Mouse (Mus musculus) limb, embryonic 14.5 days (tissue): ENCODE results near the gene Rprd2. TPM values are rescaled to one million over a fixed set of nuclear protein-coding genes. Genes with fewer than 3 reads are reported as not detected.

Source experiments
- ATAC-seq: fragments of 200-750 bp; cut with Nextera tagmentation; 2 replicates; pipeline ENCODE4 v1.8.0; 2017; ENCODE audit warnings: low read depth, moderate number of reproducible peaks, moderate TSS enrichment; ENCODE audit not compliant: low FRiP score
- DNase-seq: peaks from one replicate; pipeline ENCODE4 v3.0.0-alpha.2; 2015; ENCODE audit warnings: low spot score
- H3K27ac ChIP-seq: fragments of 300-500 bp; sonication (generic); replicated peaks from 2 replicates; pipeline ENCODE4 v1.5.1; 2014; ENCODE audit warnings: low read depth, mild to moderate bottlenecking, low read length, moderate library complexity, mixed read lengths
- H3K27me3 ChIP-seq: fragments of 300-500 bp; sonication (generic); 2 replicates; pipeline ENCODE4 v1.6.1; 2014; ENCODE audit warnings: low read length, mixed read lengths; ENCODE audit not compliant: control insufficient read depth, insufficient read depth
- H3K36me3 ChIP-seq: fragments of 300-500 bp; sonication (generic); 2 replicates; pipeline ENCODE4 v1.6.1; 2014; ENCODE audit warnings: mild to moderate bottlenecking, low read length, moderate library complexity, mixed read lengths; ENCODE audit not compliant: control insufficient read depth, insufficient read depth
- H3K4me1 ChIP-seq: fragments of 300-500 bp; sonication (generic); 2 replicates; pipeline ENCODE4 v1.6.1; 2014; ENCODE audit warnings: antibody characterized with exemption, low read length, mixed read lengths; ENCODE audit not compliant: control insufficient read depth, insufficient read depth
- H3K4me2 ChIP-seq: fragments of 300-500 bp; sonication (generic); replicated peaks from 2 replicates; pipeline ENCODE4 v1.6.1; 2014; ENCODE audit warnings: low read depth, mild to moderate bottlenecking, low read length, moderate library complexity; ENCODE audit not compliant: severe bottlenecking
- H3K4me3 ChIP-seq: fragments of 300-500 bp; sonication (generic); replicated peaks from 2 replicates; pipeline ENCODE4 v1.5.1; 2014; ENCODE audit warnings: low read length
- H3K9ac ChIP-seq: fragments of 300-500 bp; sonication (generic); 2 replicates; pipeline ENCODE4 v1.6.1; 2014; ENCODE audit warnings: mild to moderate bottlenecking, low read depth, low read length, moderate library complexity; ENCODE audit not compliant: severe bottlenecking
- H3K9me3 ChIP-seq: fragments of 300-500 bp; sonication (generic); 2 replicates; pipeline ENCODE4 v1.6.1; 2016; ENCODE audit warnings: low read length; ENCODE audit not compliant: control insufficient read depth
- POLR2A ChIP-seq: fragments of 200-500 bp; IDR thresholded peaks from 2 replicates; pipeline ENCODE4 v1.8.0; 2012; ENCODE audit warnings: inconsistent platforms, mild to moderate bottlenecking, moderate library complexity, borderline replicate concordance; ENCODE audit not compliant: insufficient read depth, insufficient read length; ENCODE audit errors: extremely low read depth
- WGBS: fragments of 180-500 bp; shearing (Covaris S2); extraction: QIAGEN DNeasy Blood & Tissue Kit; methylation state at CpG from one replicate; pipeline ENCODE4 v1.1.7; 2014; 5-methylcytosine and 5-hydroxymethylcytosine counted together
- polyA plus RNA-seq, 2 experiments: library from polyadenylated mRNA; depleted of rRNA in 1 of 2; stranded (reverse) in 1 of 2; unstranded in 1 of 2; fragments of >200 nt; fragmentation: Nextera tagmentation in 1 of 2; extraction: Ambion mirVana in 1 of 2; gene quantifications; 2 replicates each; pipeline versions ENCODE4 v1.2.1 to v1.2.3; 2012 to 2014

The Rprd2 gene
- polyA plus RNA-seq, 2 experiments: 19.9 to 22.0 TPM

DNA sequence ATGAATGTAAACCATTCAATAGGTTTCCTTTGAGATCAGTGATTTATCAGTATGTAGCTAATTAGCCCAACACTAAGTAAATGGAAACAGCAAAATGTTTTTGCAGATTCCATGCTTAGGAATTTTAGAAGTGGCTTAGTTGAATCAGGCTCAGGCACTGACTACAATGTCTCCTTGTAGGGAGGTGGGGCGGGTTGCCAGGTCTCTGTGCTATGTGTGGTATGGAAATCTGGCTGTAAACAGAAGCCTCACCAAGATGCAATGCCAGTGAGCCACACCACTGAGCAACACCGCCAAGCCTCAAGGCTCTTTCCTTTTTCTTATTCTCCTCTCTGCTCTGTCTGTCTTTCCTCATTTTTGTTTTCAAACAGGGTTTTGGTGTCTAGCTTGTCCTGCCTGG lies 89.8 kb downstream of the Rprd2 start:
- Histone ChIP-seq H3K4me2 (no peak overlapping the region), H3K4me1 (no peaks in the 10 kb centered on the region), H3K9ac (no peak overlapping the region), H3K4me3 (no peak overlapping the region), H3K27me3 (no peaks in the 10 kb centered on the region), H3K9me3 (no peaks in the 10 kb centered on the region), H3K27ac (no peak overlapping the region), H3K36me3 (0 out of 2 replicates have a peak, but pooled peaks cover under 1% of the 10 kb centered on the region)
- DNase-seq: no peak
- no peak for ATAC-seq
- WGBS: 66% methylated on average over 2 of the region's 2 CpGs
- TF ChIP-seq POLR2A: no peak

DNA sequence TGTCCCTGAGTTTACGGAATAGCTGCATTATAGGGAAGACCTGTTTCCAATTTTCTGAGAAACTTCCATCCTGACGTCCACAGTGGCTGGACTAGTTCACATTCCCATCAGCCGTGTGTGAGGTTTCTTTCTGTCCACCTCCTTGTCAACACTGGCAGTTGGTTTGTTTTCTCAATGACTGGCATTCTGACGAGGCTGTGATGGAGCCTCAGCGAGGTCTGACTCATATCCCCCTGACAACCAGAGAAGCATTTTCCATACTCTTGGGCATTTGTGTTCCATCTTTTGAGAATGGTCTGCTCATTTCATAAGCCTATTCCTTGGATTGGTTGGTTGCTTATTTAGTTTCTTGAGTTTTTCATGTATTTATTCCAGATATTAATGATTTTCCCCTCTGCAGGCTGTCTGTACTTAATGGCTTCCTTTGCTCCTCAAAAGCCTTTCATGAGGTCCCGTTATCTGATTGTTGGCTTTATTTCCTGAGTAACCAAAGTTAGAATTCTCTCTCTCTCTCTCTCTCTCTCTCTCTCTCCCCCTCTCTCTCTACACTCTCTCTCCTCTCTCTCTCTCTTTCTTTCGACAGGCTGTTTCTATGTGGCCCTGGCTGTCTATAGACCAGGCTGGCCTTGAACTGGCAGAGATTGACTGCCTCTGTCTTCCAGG lies 91.8 kb downstream of the Rprd2 start:
- no peak for DNase-seq
- no peak for ATAC-seq
- no peaks in the 10 kb centered on the region for H3K36me3 ChIP-seq
- H3K4me3 ChIP-seq: no peak overlapping the region
- H3K4me1 ChIP-seq: no peaks in the 10 kb centered on the region
- H3K27me3 ChIP-seq: no peaks in the 10 kb centered on the region
- 57% methylated on average over 7 of the region's 7 CpGs for WGBS
- TF ChIP-seq POLR2A: no peak
- H3K4me2 ChIP-seq: no peak overlapping the region
- H3K9me3 ChIP-seq: no peaks in the 10 kb centered on the region
- H3K27ac ChIP-seq: no peak overlapping the region
- H3K9ac ChIP-seq: no peak overlapping the region

DNA sequence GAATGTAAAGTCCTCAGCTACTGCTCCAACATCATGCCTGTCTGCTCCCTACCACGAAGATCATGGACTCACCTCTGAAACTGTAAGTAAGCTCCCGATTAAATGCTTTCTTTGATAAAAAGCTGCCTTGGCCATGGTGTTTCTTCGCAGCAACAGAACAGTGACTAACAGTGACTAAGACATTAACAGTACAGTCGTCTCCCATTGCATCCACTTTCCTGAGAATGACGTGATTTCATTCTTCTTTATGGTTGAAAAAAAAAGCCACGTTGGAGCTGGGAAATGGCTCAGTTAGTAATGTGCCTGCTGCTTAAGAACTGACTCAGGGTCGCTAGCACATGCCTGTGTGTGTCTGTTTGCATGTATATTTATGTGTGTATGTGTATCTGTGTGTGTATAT lies 92.8 kb downstream of the Rprd2 start:
- H3K27me3 ChIP-seq: no peaks in the 10 kb centered on the region
- H3K9me3 ChIP-seq: no peaks in the 10 kb centered on the region
- WGBS: 83% methylated on average over 7 of the region's 7 CpGs
- H3K4me2 ChIP-seq: no peak overlapping the region
- H3K27ac ChIP-seq: no peak overlapping the region
- no peaks in the 10 kb centered on the region for H3K36me3 ChIP-seq
- no peaks in the 10 kb centered on the region for H3K4me1 ChIP-seq
- no peak overlapping the region for H3K9ac ChIP-seq
- DNase-seq: no peak
- no peak for ATAC-seq
- TF ChIP-seq POLR2A: no peak
- H3K4me3 ChIP-seq: no peak overlapping the region

DNA sequence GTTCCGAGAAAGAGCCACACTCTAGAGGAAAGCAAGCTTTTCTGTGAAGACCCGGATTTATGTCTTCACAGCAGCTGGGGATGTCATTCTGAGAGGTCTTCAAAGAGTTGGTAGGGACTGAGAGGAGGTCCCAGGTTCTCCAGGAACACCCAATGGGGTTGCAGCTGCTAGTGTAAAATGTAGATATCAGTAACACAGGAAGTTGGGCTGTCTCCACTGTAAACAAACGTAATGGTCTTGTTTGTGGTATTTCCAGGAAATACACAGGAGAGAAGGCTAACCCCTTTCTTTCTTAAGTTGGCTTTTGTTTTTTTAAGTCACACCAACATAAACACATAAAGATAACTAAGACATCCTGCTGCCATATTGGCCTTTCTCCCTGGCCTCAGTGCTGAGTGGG lies 96.3 kb downstream of the Rprd2 start:
- no peak for DNase-seq
- Histone ChIP-seq H3K9ac (no peak overlapping the region), H3K9me3 (no peaks in the 10 kb centered on the region), H3K4me1 (no peaks in the 10 kb centered on the region), H3K27me3 (no peaks in the 10 kb centered on the region), H3K27ac (no peak overlapping the region), H3K4me2 (no peak overlapping the region), H3K4me3 (no peak overlapping the region), H3K36me3 (no peaks in the 10 kb centered on the region)
- ATAC-seq: no peak
- TF ChIP-seq POLR2A: no peak
- WGBS: 70% methylated on average over 3 of the region's 3 CpGs

DNA sequence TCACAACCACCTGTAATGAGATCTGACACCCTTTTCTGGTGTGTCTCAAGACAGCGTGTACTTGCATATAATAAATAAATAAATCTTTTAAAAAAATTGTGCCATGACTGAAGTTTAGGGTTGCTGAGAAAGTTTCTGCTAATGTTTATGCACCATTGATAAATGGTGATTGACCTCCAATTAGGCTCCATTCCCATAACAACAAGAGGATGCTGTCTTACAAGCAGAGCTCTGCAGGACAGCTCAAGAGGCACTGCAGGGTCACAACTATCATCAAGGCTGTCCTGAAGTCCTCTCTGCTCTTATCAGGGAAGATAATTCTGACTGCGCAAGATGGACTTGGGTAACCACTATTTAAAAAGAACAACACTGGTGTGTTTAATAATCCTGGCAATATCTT lies 100.5 kb downstream of the Rprd2 start:
- no peaks in the 10 kb centered on the region for H3K27me3 ChIP-seq
- no peaks in the 10 kb centered on the region for H3K9me3 ChIP-seq
- no peak overlapping the region for H3K27ac ChIP-seq
- ATAC-seq (no peak), DNase-seq (no peak)
- 83% methylated on average over 2 of the region's 2 CpGs for WGBS
- no peak overlapping the region for H3K9ac ChIP-seq
- H3K4me2 ChIP-seq: no peak overlapping the region
- H3K4me3 ChIP-seq: no peak overlapping the region
- H3K4me1 ChIP-seq: no peaks in the 10 kb centered on the region
- no peaks in the 10 kb centered on the region for H3K36me3 ChIP-seq
- no peak for TF ChIP-seq POLR2A
